ENCODE assay signal across 8 mouse cellular contexts in genomic region chrX:96130139-96130538, GRCm38 (mm10). TPM values are rescaled to one million over a fixed set of nuclear protein-coding genes. Genes with fewer than 3 reads are reported as not detected.
DNase-seq lines count a peak whose midpoint lies in the region; ATAC-seq and TF ChIP-seq lines count a peak whose summit lies in the region.

No protein-coding gene starts in this region.

- no peaks in the 10 kb centered on the region for H3K27me3 ChIP-seq in C2C12 (ENCODE audit: control insufficient read depth, insufficient read depth, insufficient read length)
- H3K27me3 ChIP-seq in kidney, postnatal 0 days (ENCODE audit: insufficient read depth, low read length), result no peaks in the 10 kb centered on the region
- no peaks in the 10 kb centered on the region for H3K27me3 ChIP-seq in midbrain, embryonic 11.5 days (ENCODE audit: control insufficient read depth, insufficient read depth, low read length)
- no peaks in the 10 kb centered on the region for H3K27me3 ChIP-seq in hindbrain, embryonic 10.5 days (ENCODE audit: insufficient read depth, poor library complexity, severe bottlenecking)

- H3K4me3 ChIP-seq in C2C12 (ENCODE audit: insufficient read depth, poor library complexity, severe bottlenecking), result no peak overlapping the region
- H3K4me3 ChIP-seq in kidney, postnatal 0 days (replicated peaks; ENCODE audit: low read depth, low read length), result no peak overlapping the region
- no peak overlapping the region for H3K4me3 ChIP-seq in midbrain, embryonic 11.5 days (ENCODE audit: low read depth, low read length)
- no peak overlapping the region for H3K4me3 ChIP-seq in hindbrain, embryonic 10.5 days

- no peak overlapping the region for H3ac ChIP-seq in C2C12 (ENCODE audit: control insufficient read depth, insufficient read length, low read depth)

- peaks cover 100% of the 10 kb centered on the region for H3K79me2 ChIP-seq in C2C12 (ENCODE audit: control insufficient read depth, insufficient read depth)

- H3K4me2 ChIP-seq in kidney, postnatal 0 days (ENCODE audit: low read length), result no peak overlapping the region
- no peak overlapping the region for H3K4me2 ChIP-seq in midbrain, embryonic 11.5 days

- H3K27ac ChIP-seq in kidney, postnatal 0 days, result peak overlapping the region; percentile 31; the same call in 1 of the 2 replicates
- H3K27ac ChIP-seq in midbrain, embryonic 11.5 days (ENCODE audit: low read depth, low read length), result no peak overlapping the region
- no peak overlapping the region for H3K27ac ChIP-seq in hindbrain, embryonic 10.5 days

- no peak for TF ChIP-seq CTCF in C2C12 (IDR thresholded peaks at IDR 0.05; ENCODE audit: control insufficient read depth, insufficient read depth, insufficient read length)
- TF ChIP-seq CTCF in kidney, postnatal 0 days (IDR thresholded peaks at IDR 0.05; ENCODE audit: low read depth), result peak; percentile 19; the same call in 1 of the 2 replicates

- peaks cover 85% of the 10 kb centered on the region for H3K79me3 ChIP-seq in C2C12 (ENCODE audit: low read depth)

- WGBS in kidney, postnatal 0 days, result 37% methylated on average over 5 of the region's 5 CpGs
- 56% methylated on average over 5 of the region's 5 CpGs for WGBS in midbrain, embryonic 11.5 days
- 48% methylated on average over 5 of the region's 5 CpGs for WGBS in hindbrain, embryonic 10.5 days

- no peaks in the 10 kb centered on the region for H3K9me3 ChIP-seq in kidney, postnatal 0 days (replicated peaks; ENCODE audit: low read length)
- H3K9me3 ChIP-seq in midbrain, embryonic 11.5 days (ENCODE audit: control insufficient read depth, low read length), result no peaks in the 10 kb centered on the region
- no peaks in the 10 kb centered on the region for H3K9me3 ChIP-seq in hindbrain, embryonic 10.5 days

- peaks cover 34% of the 10 kb centered on the region for H3K36me3 ChIP-seq in C2C12 (ENCODE audit: control insufficient read depth, insufficient read depth)
- no peaks in the 10 kb centered on the region for H3K36me3 ChIP-seq in kidney, postnatal 0 days (ENCODE audit: insufficient read depth, low read length)
- H3K36me3 ChIP-seq in midbrain, embryonic 11.5 days (ENCODE audit: control insufficient read depth, insufficient read depth, low read length), result no peaks in the 10 kb centered on the region
- H3K36me3 ChIP-seq in hindbrain, embryonic 10.5 days, result no peaks in the 10 kb centered on the region

- DNase-seq in MN1 (ENCODE audit: low spot score), result peak; percentile 42
- peak; percentile 69 to 82 for DNase-seq in heart, adult 18-20 months
- peak; percentile 34 for DNase-seq in kidney, postnatal 0 days (ENCODE audit: low spot score)
- DNase-seq in mesoderm, embryonic 11.5 days (ENCODE audit: low read depth, low spot score), result peak; percentile 10
- DNase-seq in midbrain, embryonic 11.5 days (ENCODE audit: low spot score, missing footprints), result no peak
- no peak for DNase-seq in hindbrain, embryonic 10.5 days (ENCODE audit: low spot score)
- no peak for DNase-seq in urinary bladder, adult 2 months (ENCODE audit: low spot score)

- ATAC-seq in kidney, postnatal 0 days (replicated peaks; ENCODE audit: low FRiP score, low read depth), result peak; percentile 82
- no peak for ATAC-seq in midbrain, embryonic 11.5 days (ENCODE audit: low FRiP score)

- no peak overlapping the region for H3K9ac ChIP-seq in kidney, postnatal 0 days (ENCODE audit: low read depth, low read length)
- H3K9ac ChIP-seq in midbrain, embryonic 11.5 days (ENCODE audit: low read length), result no peak overlapping the region

- no peaks in the 10 kb centered on the region for H3K4me1 ChIP-seq in kidney, postnatal 0 days (replicated peaks; ENCODE audit: insufficient read depth, low read length)
- no peaks in the 10 kb centered on the region for H3K4me1 ChIP-seq in midbrain, embryonic 11.5 days (ENCODE audit: control insufficient read depth, insufficient read depth, low read length)
- peaks cover 9% of the 10 kb centered on the region; the same call in 1 of the 2 replicates for H3K4me1 ChIP-seq in hindbrain, embryonic 10.5 days (replicated peaks)

TF ChIP-seq in C2C12, 6 proteins besides CTCF, POLR2A, EP300 and RAD21:
- TF ChIP-seq USF1 (IDR thresholded peaks at IDR 0.05; ENCODE audit: low read depth), result peak; percentile 80
- no peak for TF ChIP-seq CEBPB (IDR thresholded peaks at IDR 0.05; ENCODE audit: low read depth)
- TF ChIP-seq MYOG (IDR thresholded peaks at IDR 0.05; ENCODE audit: control insufficient read depth, extremely low read depth, insufficient read length), result no peak
- peak; percentile 69 for TF ChIP-seq MAX (IDR thresholded peaks at IDR 0.05)

RNA-seq across cellular contexts. Expression of gene Msn, which starts 34.3 kb away (rescaled TPM):
- polyA plus RNA-seq in C2C12 (2012; fragmentation: generic; extraction: Trizol), result 280 TPM
- 100 to 1,000 TPM; 103 to 114 TPM for total RNA-seq in heart, adult 18-20 months (2021)
- 107 and 113 TPM in 2 replicates for polyA plus RNA-seq in kidney, postnatal 0 days (2015; fragmentation: Nextera tagmentation; extraction: Ambion mirVana)
- 119 and 120 TPM in 2 replicates for polyA plus RNA-seq in midbrain, embryonic 11.5 days (2014; fragmentation: Nextera tagmentation; extraction: Ambion mirVana)
- polyA plus RNA-seq in hindbrain, embryonic 10.5 days (2016; fragmentation: Nextera tagmentation; extraction: Ambion mirVana), result 122 and 128 TPM in 2 replicates
- polyA plus RNA-seq in urinary bladder, adult 2 months (2012; rRNA removed), result 99.7 and 121 TPM in 2 replicates

Comparison
In these comparisons a context has a peak if more than half of its experiments do, and no peak if none do; other contexts are left out.
1. DNase-seq: peak in MN1 (single experiment), heart, adult 18-20 months (2 of 2), kidney, postnatal 0 days (single experiment) and mesoderm, embryonic 11.5 days (single experiment); none in midbrain, embryonic 11.5 days (single experiment), hindbrain, embryonic 10.5 days (single experiment) and urinary bladder, adult 2 months (single experiment).